Mouse (Mus musculus) hindlimb bud, embryonic 11.5 days (tissue): ENCODE data around the gene Zc3hav1.
A peak's percentile ranks its signal among the peaks of the same experiment; 100 is the strongest.
"Not testable (repeated sequence)": the region's sequence is repeated elsewhere in the genome, so short reads cannot be mapped to it uniquely, and the experiment has no call there.

Source experiments
- DNase-seq: peaks from one replicate; pipeline ENCODE4 v3.0.0-alpha.2; 2012; ENCODE audit warnings: low read depth, low spot score; ENCODE audit errors: extremely low spot score

The Zc3hav1 gene

DNA sequence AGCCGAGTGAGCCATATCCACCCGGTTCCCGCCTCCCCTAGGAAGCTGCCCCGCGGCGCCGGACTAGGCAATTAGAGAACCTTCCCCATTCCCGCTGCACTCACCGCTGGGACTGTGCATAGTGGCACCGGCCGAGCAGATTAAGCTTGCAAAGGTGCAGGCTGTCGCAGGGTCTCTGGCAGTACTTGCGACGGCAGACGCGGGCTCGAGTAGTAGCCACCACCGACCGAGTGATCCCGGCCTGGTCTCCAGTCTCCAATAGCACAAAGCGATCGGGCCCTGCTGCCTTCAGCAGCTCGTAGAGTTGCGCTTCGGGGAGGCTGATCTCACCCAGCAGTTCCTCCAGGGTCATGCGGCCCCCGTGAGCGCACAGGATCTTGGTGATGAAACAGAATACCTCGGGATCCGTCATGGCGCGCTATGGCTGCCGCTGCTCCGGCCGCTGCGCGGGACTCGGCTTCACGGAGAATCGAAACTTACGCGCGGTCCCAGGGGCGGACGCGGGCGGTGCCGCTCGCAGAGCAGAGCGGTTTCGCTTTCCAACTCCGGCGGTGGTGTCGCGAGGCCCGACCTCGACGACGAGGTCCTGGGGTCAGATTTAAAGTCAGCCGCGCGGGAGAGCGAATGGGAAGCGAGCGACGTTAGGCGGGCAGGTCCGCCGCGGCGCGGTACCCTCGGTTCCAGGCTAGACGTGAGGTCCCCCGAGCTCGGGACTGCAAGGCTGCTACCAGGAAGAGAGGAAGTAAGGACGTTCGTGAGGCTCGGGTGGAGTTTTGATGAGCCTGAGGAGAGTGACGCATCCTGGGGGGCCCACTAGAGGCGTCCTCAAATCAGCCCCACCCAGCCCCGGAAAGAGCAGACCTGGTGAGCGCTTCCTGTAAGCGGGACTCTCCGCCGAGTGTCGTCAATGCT, at the start of gene Zc3hav1:
Gene Zc3hav1 (minus strand): TSS at position 793 of the 912 bp plus-strand sequence.
- no peak for DNase-seq

DNA sequence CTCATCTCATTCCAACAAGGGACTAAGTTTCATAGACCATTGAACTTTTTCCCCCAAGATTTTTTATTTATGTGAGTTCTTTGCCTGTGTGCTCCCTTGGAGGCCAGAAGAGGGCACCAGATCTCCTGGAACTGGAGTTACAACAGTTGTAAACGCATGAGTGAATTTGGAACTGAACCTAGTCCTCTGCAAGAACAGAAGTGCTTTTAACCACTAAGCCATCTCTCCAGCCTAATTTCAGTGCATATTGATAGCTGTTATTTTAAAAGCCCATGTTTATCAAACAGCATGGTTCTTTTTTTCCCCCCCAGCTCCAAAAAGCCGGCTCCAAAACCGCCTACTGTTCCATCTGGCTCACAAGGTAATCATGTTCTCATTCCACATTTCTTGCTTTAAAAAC, 35.3 kb upstream of the Zc3hav1 start:
- no peak for DNase-seq

DNA sequence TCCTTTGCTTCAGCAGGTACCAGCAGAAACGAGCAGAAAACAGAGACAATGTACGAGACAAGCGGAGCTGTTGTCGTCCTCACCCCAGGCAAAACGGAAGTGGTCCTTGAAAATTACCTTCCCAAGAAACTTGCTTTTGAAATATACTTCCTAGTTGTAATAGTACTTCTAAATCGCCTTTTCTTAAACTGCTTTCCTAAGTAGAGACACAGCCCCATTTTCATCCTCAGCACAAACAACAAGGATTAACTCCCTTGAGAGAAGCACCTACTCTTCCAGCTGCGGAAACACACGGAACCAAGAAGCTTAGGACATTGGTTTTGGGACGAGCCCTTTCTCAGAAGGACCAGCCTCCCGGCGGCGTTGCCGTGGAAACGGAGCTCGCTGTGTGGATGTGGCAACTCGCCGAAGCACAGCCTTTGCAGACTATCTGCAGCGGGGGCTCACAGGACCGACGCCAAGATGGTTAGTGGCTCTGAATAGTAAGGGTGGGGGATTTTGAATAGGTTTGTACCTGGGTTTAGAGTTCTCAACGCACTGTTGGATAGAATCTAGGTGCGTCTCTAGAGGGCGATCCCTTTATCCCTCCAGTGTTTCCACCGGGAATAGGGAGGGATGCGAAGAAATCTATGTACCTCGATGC, 26.8 kb upstream of the Zc3hav1 start, which contains the start of gene Ttc26:
Gene Ttc26 (plus strand): TSS at position 341 of the 643 bp plus-strand sequence.
- peak; percentile 88 for DNase-seq

DNA sequence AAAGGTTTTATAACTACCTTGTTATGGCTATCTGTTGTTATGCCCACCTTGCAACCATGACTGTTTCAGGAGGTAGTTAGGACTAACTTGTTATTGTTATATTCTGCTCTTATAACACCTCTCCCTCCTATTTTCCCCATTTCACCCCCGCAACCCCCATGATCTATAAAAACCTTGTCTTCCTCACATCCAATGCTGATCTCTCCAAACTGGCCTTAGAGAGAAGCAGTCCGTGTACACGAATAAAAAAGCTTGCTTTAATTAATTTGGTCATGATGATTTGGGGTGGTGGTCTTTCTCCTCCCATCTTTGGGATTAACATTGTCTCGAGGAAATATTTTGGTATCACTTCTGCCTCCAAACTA, 26.3 kb upstream of the Zc3hav1 start:
- DNase-seq: no peak

DNA sequence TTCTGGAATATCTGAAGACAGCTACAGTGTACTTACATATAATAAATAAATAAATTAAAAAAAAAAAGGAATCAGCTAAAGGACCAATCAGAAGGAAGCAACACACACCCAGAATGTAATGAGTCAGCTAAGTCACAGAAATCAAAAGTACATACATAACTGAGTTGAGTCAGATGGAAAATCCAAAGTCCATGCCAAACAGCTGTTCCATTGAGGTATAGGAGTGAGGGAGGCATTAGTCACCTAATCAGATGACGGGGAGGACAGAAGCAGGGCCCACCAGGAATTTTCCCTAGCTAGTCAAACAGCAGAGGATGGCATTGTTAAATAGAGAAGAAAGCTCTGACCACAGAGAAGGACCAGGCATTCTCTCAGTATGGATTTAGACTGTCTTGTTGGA, 19.9 kb upstream of the Zc3hav1 start:
- DNase-seq: no peak

DNA sequence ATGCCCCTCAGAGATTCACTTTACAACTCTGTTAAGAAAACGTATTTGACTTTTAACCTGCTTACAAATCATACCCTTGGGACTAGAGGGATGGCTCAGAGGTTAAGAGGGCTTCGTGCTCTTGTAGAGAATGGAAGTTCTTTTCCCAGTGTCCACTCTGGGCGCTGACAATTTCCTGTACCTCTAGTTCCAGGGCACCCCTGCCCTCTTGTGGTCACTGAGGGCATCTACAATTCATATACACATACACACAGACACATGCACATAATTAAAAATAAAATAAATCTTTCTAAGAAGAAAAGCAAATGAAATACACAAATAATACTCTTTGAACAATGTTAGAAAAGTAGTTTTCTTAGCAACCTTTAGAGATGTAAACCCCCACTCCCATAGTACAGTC, 15.5 kb upstream of the Zc3hav1 start:
- DNase-seq: no peak

DNA sequence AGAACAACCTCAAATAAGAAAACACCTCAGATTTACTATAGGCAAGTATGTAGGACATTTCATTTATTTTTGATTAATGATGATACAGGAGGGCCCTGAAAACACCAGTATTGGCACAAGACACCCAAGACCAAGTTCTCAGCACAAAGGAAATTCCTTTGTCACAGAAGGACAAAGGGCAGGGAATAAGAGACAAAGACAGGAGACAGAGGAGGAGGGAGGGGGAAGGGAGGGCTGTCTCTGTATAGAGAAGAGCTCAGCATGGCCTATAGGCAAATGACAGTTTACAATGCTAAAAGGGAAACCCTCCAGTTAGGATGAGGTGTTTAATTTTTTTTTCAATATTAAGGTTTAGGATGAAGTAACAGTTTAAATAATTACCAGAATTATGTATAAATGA, 9.7 kb upstream of the Zc3hav1 start:
- no peak for DNase-seq

DNA sequence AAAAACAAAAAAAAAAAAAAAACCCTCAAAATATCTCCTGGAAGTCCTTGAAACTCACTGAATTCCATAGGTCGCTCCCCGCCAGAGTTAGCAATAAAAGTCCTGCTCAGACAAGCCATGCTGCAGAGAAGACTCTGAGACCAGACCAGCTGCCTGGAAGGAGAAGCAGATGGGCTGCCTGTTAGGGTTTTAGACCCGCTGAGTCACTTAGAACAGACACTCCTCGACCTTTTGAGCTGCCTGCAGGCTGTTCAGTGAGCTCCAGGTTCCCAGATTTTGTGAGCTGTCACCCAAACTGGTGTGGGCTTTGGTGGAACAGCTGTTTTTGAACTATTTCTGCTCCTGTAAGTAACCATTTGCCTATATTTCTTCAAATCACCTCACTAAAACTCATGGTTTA, 9.0 kb upstream of the Zc3hav1 start:
- no peak for DNase-seq

DNA sequence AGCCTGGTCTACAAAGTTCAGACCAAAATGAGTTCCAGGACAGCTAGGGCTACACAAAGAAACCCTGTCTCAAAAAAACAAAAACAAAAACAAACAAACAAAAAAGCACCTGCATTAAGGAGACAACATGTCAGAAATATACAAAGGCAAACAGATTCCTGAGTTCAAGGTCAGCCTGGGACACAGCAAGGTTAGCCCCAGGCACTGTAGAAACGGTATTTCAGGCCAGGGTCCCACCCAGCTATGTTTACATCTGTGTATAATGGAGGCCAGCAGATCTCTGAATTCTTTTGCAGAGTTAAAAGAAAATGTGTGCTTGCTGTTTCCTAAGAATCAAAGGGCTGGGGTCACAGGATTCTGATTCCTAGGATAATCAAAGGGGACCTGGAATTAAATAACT, 7.5 kb upstream of the Zc3hav1 start:
- no peak for DNase-seq

DNA sequence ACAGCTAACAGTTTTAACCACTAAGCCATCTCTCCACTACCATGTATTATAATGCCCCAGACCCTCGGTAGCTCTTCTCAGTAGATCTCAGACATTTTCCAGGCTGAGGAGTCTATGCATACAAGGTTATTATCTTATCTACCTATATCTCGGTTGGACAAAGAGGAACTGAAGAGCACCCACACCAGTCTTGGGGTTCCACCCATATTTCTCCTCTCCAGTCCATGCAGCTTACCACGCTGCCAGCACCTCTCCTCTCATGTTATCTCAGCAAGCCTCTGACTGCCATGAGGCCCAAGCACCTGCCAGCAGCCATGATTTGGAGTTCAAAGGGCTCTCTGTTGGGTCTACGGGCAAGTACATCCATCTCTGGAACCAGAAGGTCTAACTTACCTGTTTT, 6.7 kb upstream of the Zc3hav1 start:
- DNase-seq: no peak

DNA sequence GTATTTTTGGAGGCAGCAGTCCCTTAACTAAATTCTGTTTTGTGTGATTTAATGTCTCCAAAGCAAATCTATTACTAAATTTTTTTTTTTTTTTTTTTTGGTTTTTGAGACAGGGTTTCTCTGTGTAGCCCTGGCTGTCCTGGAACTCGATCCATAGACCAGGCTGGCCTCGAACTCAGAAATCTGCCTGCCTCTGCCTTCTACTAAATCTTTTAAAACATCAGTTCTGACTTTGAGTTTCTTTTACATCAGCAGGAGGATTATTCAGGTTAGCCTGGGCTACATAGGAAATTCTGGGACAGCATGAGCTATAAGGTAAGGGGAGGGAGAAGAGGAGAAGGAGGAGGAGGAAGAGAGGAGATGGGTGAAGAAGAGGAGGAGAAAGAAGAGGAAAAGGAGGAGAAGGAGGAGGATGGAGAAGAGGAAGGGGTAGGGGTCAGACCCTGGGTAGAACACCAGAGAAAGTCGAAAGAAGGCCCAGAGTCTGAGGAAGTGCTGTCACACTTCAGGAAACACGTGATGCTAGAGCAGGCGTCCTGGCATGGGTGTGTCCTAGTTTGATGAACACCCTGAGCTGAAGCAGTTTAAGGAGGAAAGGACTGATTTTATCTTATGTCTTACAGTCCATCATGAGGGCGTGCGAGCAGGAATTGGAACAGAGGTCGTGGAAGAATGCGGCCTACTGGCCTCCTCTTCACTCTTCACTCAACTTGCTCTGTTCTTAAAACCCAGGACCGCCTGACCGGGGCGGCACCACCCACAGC, 5.5 kb upstream of the Zc3hav1 start:
- no peak for DNase-seq

DNA sequence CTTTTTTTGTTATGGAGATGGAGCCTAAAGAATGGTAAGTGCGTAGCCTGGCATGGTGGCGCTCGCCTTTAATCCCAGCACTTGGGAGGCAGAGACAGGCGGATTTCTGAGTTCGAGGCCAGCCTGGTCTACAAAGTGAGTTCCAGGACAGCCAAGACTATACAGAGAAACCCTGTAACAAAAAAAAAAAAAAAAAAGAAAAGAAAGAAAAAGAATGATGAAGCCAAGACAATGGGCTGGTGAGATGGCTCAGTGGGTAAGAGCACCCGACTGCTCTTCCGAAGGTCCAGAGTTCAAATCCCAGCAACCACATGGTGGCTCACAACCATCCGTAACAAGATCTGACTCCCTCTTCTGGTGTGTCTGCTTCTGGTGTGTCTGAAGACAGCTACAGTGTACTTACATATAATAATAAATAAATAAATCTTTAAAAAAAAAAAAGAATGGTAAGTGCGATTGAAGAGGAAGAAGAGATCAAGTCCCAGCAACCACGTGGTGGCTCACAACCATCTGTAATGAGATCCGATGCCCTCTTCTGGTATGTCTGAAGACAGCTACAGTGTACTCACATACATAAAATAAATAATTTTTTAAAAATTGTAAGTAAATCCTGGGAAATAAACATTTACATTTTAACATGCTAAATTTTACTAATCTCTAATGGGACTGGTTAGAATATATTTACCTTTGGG, 4.8 kb upstream of the Zc3hav1 start:
- DNase-seq: not testable (repeated sequence)

DNA sequence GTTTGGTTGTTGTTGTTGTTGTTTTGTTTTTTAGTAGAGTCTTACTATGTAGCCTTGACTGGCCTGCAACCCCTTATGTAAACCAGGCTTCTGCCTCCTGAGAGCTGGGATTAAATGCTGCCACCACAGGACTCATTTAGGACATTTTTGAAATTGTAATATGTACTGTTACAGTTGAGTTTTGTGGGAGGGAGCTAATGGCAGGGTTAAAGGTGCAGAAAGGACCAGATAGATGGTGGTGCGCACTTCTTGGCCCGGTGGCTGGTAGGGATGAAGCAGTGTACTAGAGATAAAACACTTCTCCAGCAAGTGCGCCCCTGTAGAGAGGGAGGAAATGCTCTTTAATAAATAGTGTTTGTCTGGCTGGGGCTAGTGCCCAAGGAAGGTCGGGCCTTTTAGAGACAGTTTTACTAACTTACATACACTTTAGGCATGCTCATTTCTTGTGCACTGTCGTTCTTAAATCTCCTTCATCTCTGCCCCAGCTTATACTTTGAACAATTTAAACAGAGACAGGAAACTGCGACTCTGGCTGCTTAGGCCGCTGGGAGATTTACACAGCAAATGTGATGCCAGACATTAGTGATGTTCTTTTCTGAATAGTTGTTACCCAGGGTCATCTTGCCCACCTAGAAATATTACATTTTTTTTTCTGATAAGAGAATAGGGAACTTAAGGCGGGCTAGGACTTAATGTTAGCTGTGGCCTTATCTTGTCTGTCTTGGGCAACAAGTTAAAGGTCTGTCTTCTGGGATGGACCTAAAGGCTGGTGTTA, 4.0 kb upstream of the Zc3hav1 start:
- DNase-seq: no peak

DNA sequence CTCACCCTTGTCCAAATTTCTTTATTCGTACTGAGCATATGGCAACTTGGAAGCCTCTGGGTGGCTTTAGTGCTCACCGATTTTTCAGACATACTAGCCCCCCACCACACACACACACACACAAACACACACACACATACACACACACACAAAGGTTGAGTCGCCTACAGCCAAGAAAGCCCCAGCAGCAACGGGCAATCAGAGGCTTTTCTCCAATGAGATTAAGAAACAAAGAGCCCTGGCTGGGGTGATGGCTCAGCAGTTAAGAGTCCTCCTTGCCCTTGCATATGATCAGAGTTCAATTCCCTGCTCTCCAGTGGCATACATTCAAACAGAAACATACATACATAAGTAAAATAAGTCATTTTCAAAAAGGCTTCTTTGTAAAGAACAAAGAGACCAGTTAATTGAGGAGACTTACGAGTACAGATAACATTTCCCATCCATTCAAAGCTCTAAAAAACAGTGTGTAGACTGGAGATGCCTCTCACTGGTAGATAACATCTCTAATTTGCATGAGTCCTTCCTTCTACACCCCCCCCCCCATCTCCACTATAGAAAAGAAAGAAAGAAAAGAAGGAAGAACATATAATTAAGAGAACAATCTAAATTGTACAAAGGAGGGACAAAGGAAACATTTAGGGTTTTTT, 3.3 kb upstream of the Zc3hav1 start:
- DNase-seq: no peak

DNA sequence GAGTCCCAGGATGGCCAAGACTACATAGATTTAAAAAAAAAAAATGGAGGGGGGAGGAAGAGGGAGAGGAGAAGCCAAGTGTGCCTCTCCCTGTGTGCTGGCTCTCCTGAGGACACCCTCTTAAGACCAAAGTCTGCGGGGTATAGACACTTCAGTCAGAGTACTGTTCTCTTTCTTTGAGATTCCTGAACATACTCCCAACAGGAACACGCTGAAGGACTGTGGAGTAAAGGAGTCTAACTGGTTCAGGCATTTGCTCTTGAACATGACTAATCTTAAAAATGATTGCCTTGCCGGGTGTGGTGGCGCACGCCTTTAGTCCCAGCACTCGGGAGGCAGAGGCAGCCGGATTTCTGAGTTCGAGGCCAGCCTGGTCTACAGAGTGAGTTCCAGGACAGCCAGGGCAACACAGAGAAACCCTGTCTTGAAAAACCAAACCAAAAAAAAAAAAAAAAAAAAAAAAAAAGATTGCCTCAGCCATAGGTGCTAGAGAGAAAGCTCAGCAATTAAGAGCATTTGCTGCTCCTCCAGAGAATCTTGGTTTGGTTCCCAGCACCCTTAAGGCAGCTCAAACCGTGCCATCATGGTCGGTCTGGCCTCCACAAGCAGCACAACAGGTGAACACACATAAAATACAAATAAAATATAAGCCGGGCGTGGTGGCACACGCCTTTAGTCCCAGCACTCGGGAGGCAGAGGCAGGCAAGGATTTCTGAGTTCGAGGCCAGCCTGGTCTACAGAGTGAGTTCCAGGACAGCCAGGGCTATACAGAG, 2.4 kb upstream of the Zc3hav1 start:
- DNase-seq: not testable (repeated sequence)

DNA sequence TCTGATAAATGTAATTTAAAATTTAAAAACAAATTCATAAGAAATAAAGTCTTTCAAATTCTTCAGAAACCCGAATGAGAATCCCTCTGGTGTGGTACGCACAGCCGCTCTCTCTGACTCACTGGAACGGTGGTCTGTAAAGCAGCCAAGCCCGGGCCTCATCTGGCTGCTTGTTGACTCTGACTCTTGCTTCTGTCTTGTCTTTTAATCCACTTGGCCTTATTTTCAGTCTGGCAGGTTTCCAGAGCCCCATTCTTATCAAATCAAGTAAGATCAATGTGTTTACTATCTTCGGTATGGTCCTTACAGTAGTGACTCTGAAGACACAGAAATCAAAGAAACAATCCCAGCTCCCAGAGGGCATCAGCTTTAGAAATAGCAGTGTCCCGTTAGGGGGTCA, 1.5 kb upstream of the Zc3hav1 start:
- DNase-seq: no peak

DNA sequence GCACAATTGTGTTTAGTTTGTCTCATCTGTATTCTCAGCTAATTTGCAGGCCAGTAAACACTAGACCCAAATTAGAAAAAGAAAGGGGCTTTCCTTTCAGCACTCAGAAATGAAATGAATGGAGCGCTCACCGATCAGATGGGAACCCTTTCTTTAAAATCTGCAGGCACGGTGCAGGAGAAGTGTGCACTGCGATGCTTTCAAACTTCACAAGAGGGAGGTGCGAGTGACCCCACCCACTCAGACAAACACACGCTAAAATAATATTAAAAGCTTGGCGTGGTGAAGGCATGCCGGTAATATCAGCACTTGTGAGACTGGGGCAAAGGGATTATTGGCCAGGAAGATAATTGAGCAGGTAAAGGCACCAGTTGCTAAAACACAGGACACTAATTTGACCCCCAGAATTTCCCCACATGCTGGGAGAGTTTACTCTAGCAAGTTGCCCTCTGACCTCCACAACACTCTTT, 986 bp upstream of the Zc3hav1 start:
- no peak for DNase-seq

DNA sequence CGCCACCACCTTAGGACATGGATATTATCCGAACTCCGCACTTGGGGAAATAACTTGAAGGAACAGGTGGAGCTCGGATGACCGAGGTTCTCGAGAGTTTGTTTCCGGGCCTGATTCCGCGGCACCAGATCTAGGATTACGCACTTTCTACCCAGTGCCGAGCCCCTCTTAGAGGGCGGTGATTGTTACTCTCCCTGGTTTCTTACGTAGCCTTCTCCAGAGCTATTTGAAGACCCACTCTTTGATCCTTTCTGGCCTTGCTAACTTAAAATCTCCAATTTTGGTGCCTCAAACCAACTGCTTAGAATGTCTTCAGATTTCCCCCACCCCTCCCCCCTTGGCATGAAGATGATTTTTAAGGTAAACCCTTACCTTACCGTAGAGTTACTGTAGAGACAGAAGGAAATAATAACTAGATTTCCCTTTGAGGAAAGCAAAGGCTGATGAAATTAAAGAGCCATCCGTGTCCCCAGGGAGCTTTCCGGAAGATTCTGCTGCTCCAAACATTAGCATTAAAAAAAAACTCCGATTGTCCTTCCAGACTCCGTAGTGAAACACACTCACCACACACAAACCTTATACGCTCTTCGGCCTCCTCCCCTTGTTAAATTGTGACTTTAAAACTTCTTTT, 435 bp upstream of the Zc3hav1 start:
- DNase-seq: no peak
